Mouse (Mus musculus): ENCODE measurements around the gene Elavl3.

The Elavl3 gene

GRCm38 (mm10) chr9:22002194-22003162 is 49.3 kb downstream of the Elavl3 start, which contains the start of the genes Ccdc151 and Prkcsh:
TSS of gene Ccdc151 (minus strand) at chr9:22002634.
TSS of gene Prkcsh (plus strand) at chr9:22002806.
- peak; percentile 100 for DNase-seq

- peak; percentile 21 for DNase-seq
Measured at GRCm38 (mm10) chr9:22001633-22002032, 50.2 kb downstream of the Elavl3 start.

- DNase-seq, result no peak
Measured at GRCm38 (mm10) chr9:22000296-22000695, 51.5 kb downstream of the Elavl3 start.

GRCm38 (mm10) chr9:21996178-21996867 is 55.5 kb downstream of the Elavl3 start:
- DNase-seq, result no peak

- no peak for DNase-seq
Measured at GRCm38 (mm10) chr9:21992227-21992626, 59.6 kb downstream of the Elavl3 start.

- peak; percentile 75 for DNase-seq
Measured at GRCm38 (mm10) chr9:21989230-21990110, 62.4 kb downstream of the Elavl3 start, which contains the start of gene Rgl3. TSS of gene Rgl3 (minus strand) at chr9:21989446.

- peak; percentile 59 for DNase-seq
Measured at GRCm38 (mm10) chr9:21988421-21989101, 63.3 kb downstream of the Elavl3 start.

- DNase-seq, result no peak
Measured at GRCm38 (mm10) chr9:21987592-21988342, 64.1 kb downstream of the Elavl3 start.

GRCm38 (mm10) chr9:21983911-21984310 is 67.9 kb downstream of the Elavl3 start:
- DNase-seq, result peak; percentile 87

- no peak for DNase-seq
Measured at GRCm38 (mm10) chr9:21978398-21979128, 73.3 kb downstream of the Elavl3 start.

- DNase-seq, result no peak
Measured at GRCm38 (mm10) chr9:21977972-21978371, 73.9 kb downstream of the Elavl3 start.

- no peak for DNase-seq
Measured at GRCm38 (mm10) chr9:21977331-21977730, 74.5 kb downstream of the Elavl3 start.

- DNase-seq, result no peak
Measured at GRCm38 (mm10) chr9:21976626-21977175, 75.1 kb downstream of the Elavl3 start.

- DNase-seq, result no peak
Measured at GRCm38 (mm10) chr9:21969304-21969703, 82.5 kb downstream of the Elavl3 start.

GRCm38 (mm10) chr9:21968883-21969282 is 82.9 kb downstream of the Elavl3 start:
- DNase-seq, result no peak

Data from retina, postnatal 1 day (tissue).